19 mouse cellular contexts compared by ENCODE assay signal in the genomic region with DNA sequence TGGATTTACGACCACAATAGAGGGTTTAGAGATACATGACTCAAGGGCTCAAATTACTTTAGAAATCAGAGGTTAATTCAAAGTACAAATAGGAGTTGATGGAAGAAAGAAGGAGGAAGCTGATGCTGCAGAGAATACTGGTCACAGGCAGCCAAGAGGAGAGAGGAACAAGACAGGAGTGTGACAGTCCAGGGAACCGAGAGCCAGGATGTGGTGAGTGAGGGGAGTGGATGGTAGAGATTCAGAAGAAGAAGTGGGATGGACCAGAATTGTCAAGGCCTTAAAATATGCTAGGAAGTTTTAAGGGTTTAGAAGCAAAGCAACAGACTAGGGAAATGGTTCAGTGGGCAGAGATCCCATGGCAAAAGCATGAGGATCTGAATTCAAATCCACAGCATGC.
DNase-seq lines count a peak whose midpoint lies in the region; ATAC-seq and TF ChIP-seq lines count a peak whose summit lies in the region.
"Had no signal": no experiment of that assay in that cellular context is flagged by ENCODE, and none has a peak within 500 bp of the region (broad histone marks: within the 10 kb centered on the region; RNA-seq: fewer than 3 reads in every experiment).

No protein-coding gene starts in this region.

- no peaks in the 10 kb centered on the region for H3K27me3 ChIP-seq in kidney, adult 2 months (replicated peaks; ENCODE audit: control insufficient read depth, insufficient read depth, low read length)
- H3K27me3 ChIP-seq in spleen, adult 2 months (ENCODE audit: control insufficient read depth, insufficient read depth, low read length), result no peaks in the 10 kb centered on the region
- no peaks in the 10 kb centered on the region for H3K27me3 ChIP-seq in hindbrain, embryonic 12.5 days
- H3K27me3 ChIP-seq: embryonic facial prominence, embryonic 13.5 days; limb, embryonic 12.5 days; lung, embryonic 15.5 days; neural tube, embryonic 13.5 days had no signal

- no peak for TF ChIP-seq CTCF in kidney, adult 2 months (conservative IDR thresholded peaks at IDR 0.05; ENCODE audit: insufficient read depth, insufficient read length, low read depth, low read length)
- TF ChIP-seq CTCF in spleen, adult 2 months (IDR thresholded peaks at IDR 0.05; ENCODE audit: extremely low read depth, insufficient read depth, insufficient read length, insufficient replicate concordance), result no peak

- no peak for TF ChIP-seq POLR2A in kidney, adult 2 months (IDR thresholded peaks at IDR 0.05; ENCODE audit: low read depth, low read length)
- no peak for TF ChIP-seq POLR2A in spleen, adult 2 months (IDR thresholded peaks at IDR 0.05; ENCODE audit: low read depth, low read length)

- H3K9ac ChIP-seq in hindbrain, embryonic 12.5 days, result no peak overlapping the region
- H3K9ac ChIP-seq: embryonic facial prominence, embryonic 13.5 days; limb, embryonic 12.5 days; lung, embryonic 15.5 days; neural tube, embryonic 13.5 days had no signal

- DNase-seq in adrenal gland, adult (ENCODE audit: inconsistent age in 2 of 2, low spot score in 1 of 2), result peak; percentile 5 to 23
- no peak for DNase-seq in adrenal gland, postnatal 36 days
- DNase-seq in kidney, adult 2 months, result peak; percentile 18
- DNase-seq in kidney, postnatal 14 days, result no peak
- DNase-seq in spleen, adult 2 months (ENCODE audit: low read depth in 1 of 2, low spot score in 2 of 2), result peak in 1 of 2 experiments; percentile 18
- DNase-seq in spleen, postnatal 14 days (ENCODE audit: low spot score in 2 of 2), result no peak
- peak; percentile 8 for DNase-seq in telencephalon, adult 2 months (ENCODE audit: low read depth, low spot score)
- DNase-seq: adrenal gland, postnatal 14 days; cerebellum, adult 9-10 months; kidney, postnatal 10 days; right cerebral cortex, postnatal 14 days had no signal

- 58% methylated on average over 2 of the region's 2 CpGs for WGBS in kidney, adult 2 months
- WGBS in spleen, adult 2 months, result 37% methylated on average over 2 of the region's 2 CpGs
- WGBS in hindbrain, embryonic 12.5 days, result 85% methylated on average over 2 of the region's 2 CpGs

- no peaks in the 10 kb centered on the region; the same call in 1 of the 2 replicates for H3K36me3 ChIP-seq in kidney, adult 2 months (ENCODE audit: control insufficient read depth, insufficient read depth, low read length)
- peaks cover 1% of the 10 kb centered on the region; the same call in 1 of the 2 replicates for H3K36me3 ChIP-seq in spleen, adult 2 months (ENCODE audit: control insufficient read depth, insufficient read depth, low read length)
- H3K36me3 ChIP-seq in hindbrain, embryonic 12.5 days, result no peaks in the 10 kb centered on the region
- H3K36me3 ChIP-seq: embryonic facial prominence, embryonic 13.5 days; limb, embryonic 12.5 days; lung, embryonic 15.5 days; neural tube, embryonic 13.5 days had no signal

- no peaks in the 10 kb centered on the region for H3K9me3 ChIP-seq in hindbrain, embryonic 12.5 days (replicated peaks)
- H3K9me3 ChIP-seq: embryonic facial prominence, embryonic 13.5 days; limb, embryonic 12.5 days; lung, embryonic 15.5 days; neural tube, embryonic 13.5 days had no signal

- H3K4me2 ChIP-seq in hindbrain, embryonic 12.5 days (replicated peaks), result no peak overlapping the region
- H3K4me2 ChIP-seq: embryonic facial prominence, embryonic 13.5 days; limb, embryonic 12.5 days; lung, embryonic 15.5 days; midbrain, embryonic 11.5 days; neural tube, embryonic 13.5 days had no signal

- no peak for ATAC-seq in hindbrain, embryonic 12.5 days (ENCODE audit: low FRiP score)
- ATAC-seq: hindbrain, embryonic 16.5 days; intestine, postnatal 0 days had no signal

- H3K4me1 ChIP-seq in kidney, adult 2 months (ENCODE audit: control insufficient read depth, insufficient read depth, low read length), result no peaks in the 10 kb centered on the region
- H3K4me1 ChIP-seq in spleen, adult 2 months (ENCODE audit: control insufficient read depth, insufficient read depth, insufficient read length), result peaks cover 2% of the 10 kb centered on the region; the same call in 1 of the 2 replicates
- no peaks in the 10 kb centered on the region for H3K4me1 ChIP-seq in hindbrain, embryonic 12.5 days
- H3K4me1 ChIP-seq: embryonic facial prominence, embryonic 13.5 days; limb, embryonic 12.5 days; lung, embryonic 15.5 days; neural tube, embryonic 13.5 days had no signal

- no peak overlapping the region for H3K27ac ChIP-seq in kidney, adult 2 months (ENCODE audit: insufficient read depth, low read depth, low read length)
- peak overlapping the region; percentile 16; the same call in 1 of the 2 replicates for H3K27ac ChIP-seq in spleen, adult 2 months (ENCODE audit: insufficient read depth, low read length)
- H3K27ac ChIP-seq in hindbrain, embryonic 12.5 days, result no peak overlapping the region
- H3K27ac ChIP-seq: embryonic facial prominence, embryonic 13.5 days; limb, embryonic 12.5 days; lung, embryonic 15.5 days; neural tube, embryonic 13.5 days had no signal

- no peak overlapping the region for H3K4me3 ChIP-seq in kidney, adult 2 months (ENCODE audit: insufficient read depth, low read depth, low read length)
- H3K4me3 ChIP-seq in spleen, adult 2 months (ENCODE audit: extremely low read depth, insufficient read depth, insufficient read length), result peak overlapping the region; percentile 66
- no peak overlapping the region for H3K4me3 ChIP-seq in hindbrain, embryonic 12.5 days
- H3K4me3 ChIP-seq: embryonic facial prominence, embryonic 13.5 days; limb, embryonic 12.5 days; lung, embryonic 15.5 days; neural tube, embryonic 13.5 days had no signal

Comparison
In these comparisons a context has a peak if more than half of its experiments do, and no peak if none do; other contexts are left out.
1. DNase-seq: peak in adrenal gland, adult (2 of 2), kidney, adult 2 months (single experiment) and telencephalon, adult 2 months (single experiment); none in adrenal gland, postnatal 36 days (0 of 2), kidney, postnatal 14 days (single experiment) and spleen, postnatal 14 days (0 of 2).